Mouse (Mus musculus) small intestine, adult 2 months (tissue): ENCODE data around the gene Ptprd. TPM values are rescaled to one million over a fixed set of nuclear protein-coding genes. Genes with fewer than 3 reads are reported as not detected.

ENCODE experiments used
- H3K27ac ChIP-seq: fragments of 200-500 bp; 2 replicates; pipeline ENCODE4 v1.5.1; 2012; ENCODE audit warnings: low read depth, low read length, control low read depth, inconsistent platforms; ENCODE audit not compliant: insufficient read depth
- H3K27me3 ChIP-seq: fragments of 200-500 bp; 2 replicates; pipeline ENCODE4 v1.6.1; 2012; ENCODE audit warnings: mild to moderate bottlenecking, moderate library complexity, low read length, inconsistent platforms; ENCODE audit not compliant: control insufficient read depth, insufficient read depth
- H3K36me3 ChIP-seq: fragments of 200-500 bp; 2 replicates; pipeline ENCODE4 v1.6.1; 2012; ENCODE audit warnings: mild to moderate bottlenecking, low read length, control low read depth, inconsistent platforms; ENCODE audit not compliant: control insufficient read depth, insufficient read depth
- H3K4me1 ChIP-seq: fragments of 200-500 bp; 2 replicates; pipeline ENCODE4 v1.6.1; 2012; ENCODE audit warnings: low read length, inconsistent platforms, mixed read lengths; ENCODE audit not compliant: control insufficient read depth, insufficient read depth, insufficient read length
- H3K4me3 ChIP-seq: fragments of 200-500 bp; 2 replicates; pipeline ENCODE4 v1.5.1; 2012; ENCODE audit warnings: low read depth, mild to moderate bottlenecking, control low read depth, inconsistent platforms, low read length, moderate library complexity
- CTCF ChIP-seq: fragments of 200-500 bp; IDR thresholded peaks from 2 replicates; pipeline ENCODE4 v1.5.1; 2012; ENCODE audit warnings: low read depth, mild to moderate bottlenecking, control low read depth, inconsistent platforms, low read length, moderate library complexity, mixed read lengths; ENCODE audit not compliant: insufficient replicate concordance, insufficient read length; ENCODE audit errors: extremely low read depth
- POLR2A ChIP-seq: fragments of 200-500 bp; IDR thresholded peaks from 2 replicates; pipeline ENCODE4 v1.6.1; 2012; ENCODE audit warnings: low read depth, mild to moderate bottlenecking, control low read depth, inconsistent platforms, low read length, moderate library complexity
- WGBS: fragments of 180-500 bp; shearing (Covaris S2); methylation state at CpG from one replicate; pipeline ENCODE4 v1.1.7; 2018; 5-methylcytosine and 5-hydroxymethylcytosine counted together
- polyA plus RNA-seq: library from polyadenylated mRNA; depleted of rRNA; stranded (reverse); fragments of >200 nt; gene quantifications from 2 replicates; pipeline ENCODE4 v1.2.3, GENCODE M21; 2012

Ptprd gene
- polyA plus RNA-seq, 1 experiment = 1.5 TPM

DNA sequence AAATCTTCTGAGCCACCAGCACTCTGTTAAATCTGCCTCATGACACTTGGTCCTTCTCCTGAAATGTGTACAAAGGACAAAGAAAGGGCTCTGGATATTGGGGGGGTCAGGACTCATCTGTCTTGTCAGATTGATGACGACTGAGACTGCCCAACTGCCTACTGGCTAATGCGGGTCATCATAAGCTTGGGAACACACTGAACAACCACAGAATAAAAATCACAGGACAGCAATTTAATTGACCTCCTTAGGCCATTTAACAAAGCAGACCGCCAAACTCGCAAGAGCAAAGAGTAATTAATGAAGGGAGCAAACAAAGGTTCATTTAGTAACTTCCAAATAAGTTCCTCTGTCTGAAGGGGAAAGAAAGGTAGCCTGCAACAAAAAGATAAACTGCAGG lies 2215.9 kb downstream of the Ptprd start:
- WGBS = 85% methylated on average over 4 of the region's 4 CpGs
- TF ChIP-seq CTCF (no peak), POLR2A (no peak)

DNA sequence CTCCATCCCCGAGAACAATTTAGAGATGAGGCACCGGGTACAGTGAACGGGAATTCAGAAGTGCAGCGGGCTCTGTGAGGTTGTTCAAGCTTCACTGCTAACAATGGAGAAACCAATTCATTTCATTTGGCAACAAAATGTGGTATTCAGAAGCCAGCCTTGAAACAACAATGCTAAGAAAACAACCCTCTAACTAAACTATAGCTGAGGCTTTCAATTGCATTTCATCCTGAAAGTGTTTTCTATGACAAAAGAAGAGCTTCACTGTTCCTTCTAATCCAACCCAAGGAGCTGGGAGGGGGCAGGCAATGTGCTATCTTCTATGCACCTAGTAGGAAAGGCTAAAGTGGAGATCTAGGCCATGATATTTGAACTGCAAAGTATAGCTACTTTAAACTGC lies 2217.2 kb downstream of the Ptprd start:
- TF ChIP-seq POLR2A = no peak
- Histone ChIP-seq H3K4me1 (no peaks in the 10 kb centered on the region), H3K36me3 (no peaks in the 10 kb centered on the region), H3K4me3 (no peak overlapping the region), H3K27ac (no peak overlapping the region), H3K27me3 (no peaks in the 10 kb centered on the region)
- 88% methylated on average over 4 of the region's 4 CpGs for WGBS

More for the DNA sequence above, 2215.9 kb downstream of the Ptprd start:
- Histone ChIP-seq H3K4me3 (no peak overlapping the region), H3K27me3 (no peaks in the 10 kb centered on the region), H3K27ac (no peak overlapping the region), H3K4me1 (no peaks in the 10 kb centered on the region), H3K36me3 (no peaks in the 10 kb centered on the region)

DNA sequence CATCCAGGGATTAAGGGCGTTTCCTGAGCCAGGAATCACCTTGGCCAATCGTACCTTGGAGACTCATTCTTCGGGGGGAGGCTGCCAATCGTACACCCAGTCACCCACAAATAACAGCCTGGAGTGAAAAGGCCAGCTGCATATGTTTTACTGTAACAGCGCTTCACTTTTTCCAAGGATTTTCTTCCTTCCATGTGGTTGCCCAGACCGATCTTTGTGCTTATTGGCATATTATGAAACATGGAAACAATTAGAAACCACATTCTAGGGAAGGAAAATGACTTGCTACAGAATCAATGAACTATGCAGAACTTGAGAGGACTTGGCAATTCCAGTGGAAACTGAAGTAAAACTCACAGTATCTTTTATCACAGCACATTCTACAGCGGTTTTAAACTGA lies 2218.7 kb downstream of the Ptprd start:
- Histone ChIP-seq H3K36me3 (no peaks in the 10 kb centered on the region), H3K4me3 (no peak overlapping the region), H3K4me1 (no peaks in the 10 kb centered on the region), H3K27me3 (no peaks in the 10 kb centered on the region), H3K27ac (no peak overlapping the region)
- WGBS = 91% methylated on average over 7 of the region's 7 CpGs
- no peak for TF ChIP-seq CTCF
- no peak for TF ChIP-seq POLR2A

DNA sequence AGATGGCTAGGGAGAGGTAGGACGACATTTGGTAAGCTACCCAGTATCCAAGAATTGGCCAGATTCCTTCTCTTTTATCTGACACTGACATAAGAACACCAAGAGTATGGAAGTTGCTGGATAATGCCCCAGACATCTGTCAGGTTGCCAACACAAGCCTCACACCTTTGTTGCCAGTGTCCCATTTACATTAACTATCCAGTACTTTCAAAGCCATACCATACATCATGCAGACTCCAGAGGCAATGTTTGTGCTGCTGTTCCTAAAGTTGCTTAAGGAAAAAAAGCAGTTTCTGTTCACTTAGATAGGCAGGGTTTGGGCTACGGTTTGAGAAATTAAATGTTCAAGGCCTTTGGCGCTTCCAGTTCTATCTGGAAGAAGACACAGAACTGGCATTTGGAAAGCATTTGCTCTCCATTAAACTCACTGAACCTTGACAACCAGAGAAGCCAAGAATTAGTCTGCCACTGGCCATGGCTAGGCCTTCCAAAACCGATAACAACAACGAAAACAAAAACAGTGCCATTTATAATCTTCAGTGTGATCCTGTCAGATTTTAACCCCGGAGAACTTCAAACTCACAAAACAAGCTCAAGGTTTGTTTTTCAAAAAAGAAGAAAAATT lies 2220.0 kb downstream of the Ptprd start:
- WGBS = 93% methylated on average over 6 of the region's 6 CpGs
- no peak overlapping the region for H3K27ac ChIP-seq
- H3K4me3 ChIP-seq = no peak overlapping the region
- TF ChIP-seq CTCF = no peak
- no peak for TF ChIP-seq POLR2A
- no peaks in the 10 kb centered on the region for H3K27me3 ChIP-seq
- H3K4me1 ChIP-seq = no peaks in the 10 kb centered on the region
- H3K36me3 ChIP-seq = no peaks in the 10 kb centered on the region

DNA sequence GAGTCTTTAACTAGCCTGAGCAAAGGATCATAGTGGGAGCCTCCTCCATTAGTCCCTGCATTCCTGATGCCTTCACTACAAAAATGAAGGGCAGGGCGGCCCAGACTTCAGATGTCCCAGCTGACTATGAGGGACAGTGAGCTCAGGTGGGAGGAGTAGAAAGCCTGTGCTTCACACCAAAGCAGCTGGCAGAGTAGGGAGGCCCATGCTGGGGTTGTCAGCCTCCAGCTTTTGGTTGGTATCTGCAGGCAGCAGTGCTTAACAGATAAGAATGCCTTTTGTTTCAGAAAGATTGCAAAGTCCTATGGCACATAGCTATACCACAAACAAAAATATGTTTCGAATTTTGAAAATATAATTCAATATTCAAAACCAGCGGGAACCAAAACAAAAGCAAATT lies 2237.0 kb downstream of the Ptprd start:
- WGBS = 91% methylated on average over 3 of the region's 3 CpGs
- Histone ChIP-seq H3K27ac (no peak overlapping the region), H3K36me3 (peaks cover 1% of the 10 kb centered on the region; the same call in 1 of the 2 replicates), H3K4me1 (no peaks in the 10 kb centered on the region), H3K27me3 (no peaks in the 10 kb centered on the region), H3K4me3 (no peak overlapping the region)
- TF ChIP-seq CTCF (no peak), POLR2A (no peak)

DNA sequence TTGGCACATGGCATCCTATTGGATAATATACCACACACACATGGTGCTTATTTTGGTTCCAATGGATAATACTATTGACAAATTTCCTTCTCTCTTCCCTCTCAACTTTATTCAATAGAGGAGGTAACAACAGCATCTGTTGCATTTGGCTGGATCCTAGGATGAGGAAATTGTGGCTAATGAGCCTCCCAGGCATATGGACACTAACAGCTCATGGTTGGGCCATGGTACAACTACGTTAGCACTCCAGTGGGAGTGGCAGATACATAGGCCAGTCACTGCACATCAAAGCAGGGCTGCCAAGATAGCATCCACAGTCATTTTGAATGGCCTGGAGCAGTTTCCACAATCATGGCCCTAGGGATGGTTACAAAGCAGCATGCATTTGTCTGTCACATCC lies 2238.4 kb downstream of the Ptprd start:
- Histone ChIP-seq H3K27ac (no peak overlapping the region), H3K4me1 (no peaks in the 10 kb centered on the region), H3K36me3 (no peaks in the 10 kb centered on the region), H3K27me3 (no peaks in the 10 kb centered on the region), H3K4me3 (no peak overlapping the region)
- WGBS = 82% methylated on average over 1 of the region's 1 CpGs
- TF ChIP-seq POLR2A (no peak), CTCF (no peak)

DNA sequence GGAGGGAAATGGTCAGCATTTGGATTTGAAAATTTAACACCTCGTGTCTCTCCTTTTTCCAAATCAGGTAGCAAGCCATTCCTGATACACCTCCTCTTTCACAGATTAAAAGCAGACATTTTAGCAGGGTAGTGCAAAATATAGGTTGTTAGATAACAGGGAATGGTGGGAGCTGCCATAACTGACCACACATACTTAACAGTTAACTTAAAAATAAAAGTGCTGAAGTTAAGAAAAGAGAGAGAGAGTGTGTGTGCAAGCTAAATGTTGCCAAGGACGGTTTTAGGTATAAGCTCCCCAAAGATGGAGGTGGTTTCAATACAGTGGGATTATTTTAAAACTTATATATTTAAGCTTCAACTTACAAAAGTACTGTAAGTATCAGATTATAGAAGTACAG lies 2241.8 kb downstream of the Ptprd start:
- H3K4me3 ChIP-seq = no peak overlapping the region
- TF ChIP-seq POLR2A = no peak
- no peak for TF ChIP-seq CTCF
- no peaks in the 10 kb centered on the region for H3K36me3 ChIP-seq
- no peak overlapping the region for H3K27ac ChIP-seq
- H3K4me1 ChIP-seq = no peaks in the 10 kb centered on the region
- H3K27me3 ChIP-seq = no peaks in the 10 kb centered on the region
- WGBS = 92% methylated on average over 2 of the region's 2 CpGs
